9 mouse cellular contexts compared by ENCODE assay signal in the genomic region with DNA sequence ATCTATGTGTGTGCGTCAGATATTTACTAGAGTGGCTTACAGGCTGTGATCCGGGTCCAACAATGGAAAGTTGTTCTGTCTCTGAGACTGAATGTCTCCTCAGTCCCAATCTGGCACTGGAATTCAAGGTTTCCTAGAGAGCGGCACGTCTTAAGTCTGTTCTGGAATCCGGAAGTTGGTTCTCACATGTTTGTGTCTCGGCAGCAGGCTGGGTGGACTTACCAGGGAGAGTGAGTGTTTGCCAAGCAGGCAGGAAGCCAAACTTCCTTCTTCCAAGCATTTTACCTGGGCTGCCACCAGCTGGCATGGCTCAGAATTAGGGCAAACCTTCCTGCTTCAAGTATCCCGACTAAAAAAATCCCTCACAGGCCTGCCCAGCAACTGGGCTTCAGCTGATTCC. TPM values are rescaled to one million over a fixed set of nuclear protein-coding genes. Genes with fewer than 3 reads are reported as not detected.
A peak's percentile ranks its signal among the peaks of the same experiment; 100 is the strongest.
DNase-seq lines count a peak whose midpoint lies in the region; ATAC-seq and TF ChIP-seq lines count a peak whose summit lies in the region.
"Had no signal": no experiment of that assay in that cellular context is flagged by ENCODE, and none has a peak within 500 bp of the region (broad histone marks: within the 10 kb centered on the region; RNA-seq: fewer than 3 reads in every experiment).

No protein-coding gene starts in this region.

- ATAC-seq in hindbrain, postnatal 0 days, result no peak
- ATAC-seq in hindbrain, embryonic 11.5 days (ENCODE audit: low FRiP score), result no peak
- peak; percentile 92 for ATAC-seq in lung, embryonic 14.5 days (ENCODE audit: insufficient read depth)
- ATAC-seq in erythroblast, adult 5-6 weeks (replicated peaks; ENCODE audit: low FRiP score, poor library complexity, severe bottlenecking), result no peak

- H3K9me3 ChIP-seq in hindbrain, postnatal 0 days (ENCODE audit: low read length), result no peaks in the 10 kb centered on the region
- no peaks in the 10 kb centered on the region for H3K9me3 ChIP-seq in hindbrain, embryonic 11.5 days (ENCODE audit: control insufficient read depth, low read length)
- no peaks in the 10 kb centered on the region for H3K9me3 ChIP-seq in lung, embryonic 14.5 days (ENCODE audit: low read depth, low read length)
- no peaks in the 10 kb centered on the region for H3K9me3 ChIP-seq in forebrain, embryonic 10.5 days

- H3K36me3 ChIP-seq in hindbrain, postnatal 0 days (ENCODE audit: insufficient read depth, low read length), result no peaks in the 10 kb centered on the region
- H3K36me3 ChIP-seq in hindbrain, embryonic 11.5 days (ENCODE audit: control insufficient read depth, insufficient read depth, low read length), result no peaks in the 10 kb centered on the region
- no peaks in the 10 kb centered on the region for H3K36me3 ChIP-seq in lung, embryonic 14.5 days (ENCODE audit: insufficient read depth)
- no peaks in the 10 kb centered on the region for H3K36me3 ChIP-seq in forebrain, embryonic 10.5 days (replicated peaks)

- DNase-seq in hindbrain, postnatal 0 days (ENCODE audit: low spot score), result peak; percentile 21
- no peak for DNase-seq in hindbrain, embryonic 11.5 days (ENCODE audit: low spot score)
- peak; percentile 0 to 40 for DNase-seq in adrenal gland, postnatal 36 days
- DNase-seq in cerebellum, postnatal 36 days, result peak; percentile 71 to 73
- DNase-seq in lung, embryonic 14.5 days, result peak; percentile 80
- DNase-seq in neural tube, embryonic 10.5 days (ENCODE audit: extremely low spot score, low spot score), result no peak
- no peak for DNase-seq in forebrain, embryonic 10.5 days (ENCODE audit: extremely low spot score, low spot score)
- DNase-seq: thymus, adult 18-20 months had no signal

- H3K4me2 ChIP-seq in hindbrain, postnatal 0 days (ENCODE audit: low read depth, low read length), result no peak overlapping the region
- no peak overlapping the region for H3K4me2 ChIP-seq in hindbrain, embryonic 11.5 days (replicated peaks; ENCODE audit: low read depth, low read length)
- no peak overlapping the region for H3K4me2 ChIP-seq in lung, embryonic 14.5 days

- 46% methylated on average over 7 of the region's 7 CpGs for WGBS in hindbrain, postnatal 0 days
- WGBS in hindbrain, embryonic 11.5 days, result 86% methylated on average over 7 of the region's 7 CpGs
- WGBS in lung, embryonic 14.5 days, result 38% methylated on average over 7 of the region's 7 CpGs
- WGBS in forebrain, embryonic 10.5 days, result 80% methylated on average over 7 of the region's 7 CpGs

- H3K27me3 ChIP-seq in hindbrain, postnatal 0 days (ENCODE audit: insufficient read depth, low read length), result no peaks in the 10 kb centered on the region
- no peaks in the 10 kb centered on the region for H3K27me3 ChIP-seq in hindbrain, embryonic 11.5 days (ENCODE audit: control insufficient read depth, insufficient read depth, low read length)
- H3K27me3 ChIP-seq in lung, embryonic 14.5 days (ENCODE audit: insufficient read depth, low read length), result no peaks in the 10 kb centered on the region
- no peaks in the 10 kb centered on the region for H3K27me3 ChIP-seq in forebrain, embryonic 10.5 days (ENCODE audit: poor library complexity, severe bottlenecking)

- no peak overlapping the region for H3K9ac ChIP-seq in hindbrain, postnatal 0 days (replicated peaks; ENCODE audit: low read length)
- no peak overlapping the region for H3K9ac ChIP-seq in hindbrain, embryonic 11.5 days (ENCODE audit: low read depth, low read length)
- H3K9ac ChIP-seq in lung, embryonic 14.5 days, result no peak overlapping the region

- no peak overlapping the region for H3K27ac ChIP-seq in hindbrain, postnatal 0 days
- no peak overlapping the region for H3K27ac ChIP-seq in hindbrain, embryonic 11.5 days (ENCODE audit: low read depth, low read length)
- H3K27ac ChIP-seq in lung, embryonic 14.5 days (ENCODE audit: low read depth), result no peak overlapping the region
- no peak overlapping the region for H3K27ac ChIP-seq in forebrain, embryonic 10.5 days

- TF ChIP-seq CTCF in hindbrain, postnatal 0 days (IDR thresholded peaks at IDR 0.05; ENCODE audit: low read depth), result no peak
- 0 out of 2 replicates have a peak, but pooled peaks have one; percentile 9 for TF ChIP-seq CTCF in lung, embryonic 14.5 days (IDR thresholded peaks at IDR 0.05; ENCODE audit: low read depth)

- H3K4me3 ChIP-seq in hindbrain, postnatal 0 days (ENCODE audit: low read length), result no peak overlapping the region
- no peak overlapping the region for H3K4me3 ChIP-seq in hindbrain, embryonic 11.5 days (ENCODE audit: low read depth, low read length)
- no peak overlapping the region for H3K4me3 ChIP-seq in lung, embryonic 14.5 days (ENCODE audit: low read depth, low read length)
- no peak overlapping the region for H3K4me3 ChIP-seq in forebrain, embryonic 10.5 days

- H3K4me1 ChIP-seq in hindbrain, postnatal 0 days (ENCODE audit: insufficient read depth, low read length), result no peaks in the 10 kb centered on the region
- no peaks in the 10 kb centered on the region for H3K4me1 ChIP-seq in hindbrain, embryonic 11.5 days (replicated peaks; ENCODE audit: control insufficient read depth, insufficient read depth, low read length)
- no peaks in the 10 kb centered on the region; the same call in 1 of the 2 replicates for H3K4me1 ChIP-seq in lung, embryonic 14.5 days (ENCODE audit: insufficient read depth)
- H3K4me1 ChIP-seq in forebrain, embryonic 10.5 days, result no peaks in the 10 kb centered on the region

RNA-seq across cellular contexts. Expression of a gene that starts 59.5 kb away (rescaled TPM):
- total RNA-seq in hindbrain, postnatal 0 days (2014; rRNA removed), result 2.0 and 2.7 TPM in 2 replicates
- polyA plus RNA-seq in hindbrain, postnatal 0 days (2015; fragmentation: Nextera tagmentation; extraction: Ambion mirVana), result 2.5 and 3.1 TPM in 2 replicates
- polyA plus RNA-seq in hindbrain, embryonic 11.5 days (2014; fragmentation: Nextera tagmentation; extraction: Ambion mirVana), result 0.29 and 0.54 TPM in 2 replicates
- total RNA-seq in adrenal gland, postnatal 36 days (2021), result under 1 TPM; 0.13 to 0.36 TPM
- not detected in 2 replicates for polyA plus RNA-seq in lung, embryonic 14.5 days (2014; fragmentation: Nextera tagmentation; extraction: Ambion mirVana)
- not detected in 2 replicates for total RNA-seq in erythroblast, adult 5-6 weeks (2015; ENCODE audit: low replicate concordance)
- total RNA-seq in erythroblast, adult 5-6 weeks (2017; ENCODE audit: low replicate concordance), result not detected in 2 replicates
- 0.14 and 0.15 TPM in 2 replicates for polyA plus RNA-seq in forebrain, embryonic 10.5 days (2016; fragmentation: Nextera tagmentation; extraction: Ambion mirVana)

Comparison
In these comparisons a context has a peak if more than half of its experiments do, and no peak if none do; other contexts are left out.
1. DNase-seq: peak in hindbrain, postnatal 0 days (single experiment), adrenal gland, postnatal 36 days (2 of 2), cerebellum, postnatal 36 days (2 of 2) and lung, embryonic 14.5 days (single experiment); none in hindbrain, embryonic 11.5 days (single experiment), neural tube, embryonic 10.5 days (single experiment) and forebrain, embryonic 10.5 days (single experiment).